ENCODE assay signal across 7 mouse cellular contexts in genomic region chr13:58148256-58148831, GRCm38 (mm10). TPM values are rescaled to one million over a fixed set of nuclear protein-coding genes. Genes with fewer than 3 reads are reported as not detected.
DNase-seq lines count a peak whose midpoint lies in the region; ATAC-seq and TF ChIP-seq lines count a peak whose summit lies in the region.

No protein-coding gene starts in this region.

- no peaks in the 10 kb centered on the region for H3K36me3 ChIP-seq in CH12.LX (replicated peaks in 1 of 2; ENCODE audit: control insufficient read depth in 1 of 2, insufficient read depth in 1 of 2, low read length in 1 of 2)
- no peaks in the 10 kb centered on the region for H3K36me3 ChIP-seq in kidney, embryonic 14.5 days (ENCODE audit: control insufficient read depth, insufficient read depth, low read length)

- no peak for TF ChIP-seq POLR2A in CH12.LX (IDR thresholded peaks at IDR 0.05; ENCODE audit: low read depth, low read length)
- TF ChIP-seq POLR2A in cortical plate, adult 2 months (IDR thresholded peaks at IDR 0.05; ENCODE audit: extremely low read depth, insufficient read depth, low read length): no peak

- no peak for TF ChIP-seq EP300 in CH12.LX (IDR thresholded peaks at IDR 0.05; ENCODE audit: low read length)

- peaks cover 8% of the 10 kb centered on the region for H3K27me3 ChIP-seq in CH12.LX (replicated peaks)
- H3K27me3 ChIP-seq in kidney, embryonic 14.5 days (ENCODE audit: control insufficient read depth, insufficient read depth, low read length): no peaks in the 10 kb centered on the region

- H3K4me2 ChIP-seq in CH12.LX (ENCODE audit: insufficient read depth, low read depth, poor library complexity, severe bottlenecking): peak overlapping the region; percentile 80
- peak overlapping the region; percentile 70 for H3K4me2 ChIP-seq in kidney, embryonic 14.5 days (replicated peaks; ENCODE audit: low read depth, low read length)

- H3K79me2 ChIP-seq in CH12.LX (replicated peaks; ENCODE audit: control insufficient read depth, extremely low read depth, insufficient read depth, poor library complexity, severe bottlenecking): no peaks in the 10 kb centered on the region

- no peak for DNase-seq in CH12.LX (ENCODE audit: extremely low read depth)
- peak; percentile 86 for DNase-seq in Muller cell, postnatal 12 days (ENCODE audit: inconsistent ontology term)
- DNase-seq in heart, adult 9 months (ENCODE audit: low spot score in 2 of 2): peak; percentile 21 to 22
- DNase-seq in lung, postnatal 36 days: peak; percentile 36
- peak; percentile 58 to 60 for DNase-seq in right cerebral cortex, adult 2 months (ENCODE audit: low spot score in 2 of 2)

- TF ChIP-seq RAD21 in CH12.LX (IDR thresholded peaks at IDR 0.05; ENCODE audit: low read depth, low read length): no peak

- dilution Hi-C loops in CH12.LX (cut with MboI; ENCODE audit: extremely low pct_ligation_motif_present, extremely low pct_unique_long_range_greater_than_20kb, low sequenced_read_pairs): no loop called here

- peak; percentile 94 for ATAC-seq in kidney, embryonic 14.5 days (ENCODE audit: low FRiP score, low TSS enrichment)

- under 1% methylated on average over 17 of the region's 17 CpGs for WGBS in kidney, embryonic 14.5 days

- no peak overlapping the region for H3K9ac ChIP-seq in CH12.LX (ENCODE audit: insufficient read depth, low read depth)
- no peak overlapping the region; the same call in 1 of the 2 replicates for H3K9ac ChIP-seq in kidney, embryonic 14.5 days (ENCODE audit: low read depth, low read length)

- H3K4me3 ChIP-seq in CH12.LX (replicated peaks in 1 of 3; ENCODE audit: low read depth in 2 of 3, low read length in 2 of 3, poor library complexity in 1 of 3): no peak overlapping the region
- peak overlapping the region; percentile 21 for H3K4me3 ChIP-seq in cortical plate, adult 2 months (ENCODE audit: insufficient read depth, low read length)
- peak overlapping the region; percentile 36 for H3K4me3 ChIP-seq in kidney, embryonic 14.5 days (ENCODE audit: low read length)

- H3K9me3 ChIP-seq in CH12.LX (replicated peaks; ENCODE audit: low read length): no peaks in the 10 kb centered on the region
- H3K9me3 ChIP-seq in kidney, embryonic 14.5 days (ENCODE audit: control insufficient read depth, low read length): no peaks in the 10 kb centered on the region

- H3K27ac ChIP-seq in CH12.LX (ENCODE audit: insufficient read depth, low read depth): no peak overlapping the region
- H3K27ac ChIP-seq in cortical plate, adult 2 months (ENCODE audit: insufficient read depth, low read length): no peak overlapping the region
- H3K27ac ChIP-seq in kidney, embryonic 14.5 days (ENCODE audit: low read depth, low read length): 0 out of 2 replicates have a peak overlapping the region, but pooled peaks have one; percentile 42

- no peaks in the 10 kb centered on the region; a peak in 1 of 4 replicates for H3K4me1 ChIP-seq in CH12.LX (ENCODE audit: control insufficient read depth in 1 of 2, insufficient read depth in 2 of 2)
- H3K4me1 ChIP-seq in cortical plate, adult 2 months (ENCODE audit: control insufficient read depth, insufficient read depth, low read length): no peaks in the 10 kb centered on the region
- H3K4me1 ChIP-seq in kidney, embryonic 14.5 days (ENCODE audit: control insufficient read depth, insufficient read depth, low read length): no peaks in the 10 kb centered on the region

- in situ Hi-C loops in CH12.LX (cut with MboI; ENCODE audit: low pct_ligation_motif_present, low pct_unique_long_range_greater_than_20kb, low sequenced_read_pairs): no loop called here

- no peak for TF ChIP-seq CTCF in CH12.LX (conservative IDR thresholded peaks at IDR 0.05 in 1 of 2, IDR thresholded peaks at IDR 0.05 in 1 of 2; ENCODE audit: low read depth in 2 of 2, low read length in 2 of 2)
- no peak for TF ChIP-seq CTCF in cortical plate, adult 2 months (IDR thresholded peaks at IDR 0.05; ENCODE audit: extremely low read depth, insufficient read depth, low read length)

TF ChIP-seq in CH12.LX, 34 proteins besides CTCF, POLR2A, EP300 and RAD21:
- no peak for TF ChIP-seq MEF2A (IDR thresholded peaks at IDR 0.05; ENCODE audit: borderline replicate concordance, low read depth, low read length)
- TF ChIP-seq SMC3 (IDR thresholded peaks at IDR 0.05; ENCODE audit: low read depth, low read length): no peak
- no peak for TF ChIP-seq KAT2A (IDR thresholded peaks at IDR 0.05; ENCODE audit: insufficient replicate concordance, low read length)
- no peak for TF ChIP-seq MYC (IDR thresholded peaks at IDR 0.05; ENCODE audit: low read depth, low read length)
- no peak for TF ChIP-seq IRF4 (IDR thresholded peaks at IDR 0.05; ENCODE audit: low read depth, low read length)
- no peak for TF ChIP-seq CHD2 (IDR thresholded peaks at IDR 0.05; ENCODE audit: low read length)
- TF ChIP-seq TCF12 (IDR thresholded peaks at IDR 0.05; ENCODE audit: low read depth, low read length): no peak
- TF ChIP-seq MAZ (IDR thresholded peaks at IDR 0.05; ENCODE audit: low read depth, low read length): no peak
- TF ChIP-seq MXI1 (IDR thresholded peaks at IDR 0.05; ENCODE audit: low read depth, low read length): no peak
- TF ChIP-seq GABPA (IDR thresholded peaks at IDR 0.05; ENCODE audit: insufficient replicate concordance, low read depth, low read length): no peak
- TF ChIP-seq ZC3H11A (IDR thresholded peaks at IDR 0.05; ENCODE audit: low read depth, low read length): no peak
- no peak for TF ChIP-seq HCFC1 (IDR thresholded peaks at IDR 0.05; ENCODE audit: low read depth, low read length)
- TF ChIP-seq JUN (IDR thresholded peaks at IDR 0.05; ENCODE audit: insufficient read depth, low read depth, low read length): no peak
- TF ChIP-seq UBTF (IDR thresholded peaks at IDR 0.05; ENCODE audit: low read depth, low read length): no peak

RNA-seq across cellular contexts. Expression of gene Idnk, which starts 9.1 kb away (rescaled TPM):
- total RNA-seq in CH12.LX (2012; rRNA removed) (31.7 and 32.0 TPM in 2 replicates), CH12.LX (2014; rRNA removed) (24.2 and 25.5 TPM in 2 replicates)
- polyA plus RNA-seq in CH12.LX (2012; ENCODE audit: insufficient read length, low read depth): 45.0 and 47.1 TPM in 2 replicates
- polyA plus RNA-seq in cortical plate, adult 2 months (2012; rRNA removed): 24.1 and 24.2 TPM in 2 replicates
- 33.4 and 41.8 TPM in 2 replicates for polyA plus RNA-seq in kidney, embryonic 14.5 days (2014; fragmentation: Nextera tagmentation; extraction: Ambion mirVana)

RNA-seq across cellular contexts. Expression of gene Hnrnpa0, which starts 20.0 kb away (rescaled TPM):
- total RNA-seq in CH12.LX (2012; rRNA removed): 104 and 121 TPM in 2 replicates
- 124 and 126 TPM in 2 replicates for total RNA-seq in CH12.LX (2014; rRNA removed)
- 125 and 139 TPM in 2 replicates for polyA plus RNA-seq in CH12.LX (2012; ENCODE audit: insufficient read length, low read depth)
- polyA plus RNA-seq in cortical plate, adult 2 months (2012; rRNA removed): 78.4 TPM in 2 replicates
- polyA plus RNA-seq in kidney, embryonic 14.5 days (2014; fragmentation: Nextera tagmentation; extraction: Ambion mirVana): 55.5 and 103 TPM in 2 replicates

RNA-seq across cellular contexts. Expression of gene Klhl3, which starts 35.0 kb away (rescaled TPM):
- total RNA-seq in CH12.LX (2012; rRNA removed): not detected in 2 replicates
- not detected in 2 replicates for total RNA-seq in CH12.LX (2014; rRNA removed)
- polyA plus RNA-seq in CH12.LX (2012; ENCODE audit: insufficient read length, low read depth): not detected in 2 replicates
- 24.8 and 28.1 TPM in 2 replicates for polyA plus RNA-seq in cortical plate, adult 2 months (2012; rRNA removed)
- 4.1 and 6.0 TPM in 2 replicates for polyA plus RNA-seq in kidney, embryonic 14.5 days (2014; fragmentation: Nextera tagmentation; extraction: Ambion mirVana)

Comparison
In these comparisons a context has a peak if more than half of its experiments do, and no peak if none do; other contexts are left out.
1. H3K4me3 ChIP-seq: peak in cortical plate, adult 2 months (single experiment) and kidney, embryonic 14.5 days (single experiment); none in CH12.LX (0 of 3).